Mouse (Mus musculus): Measurements from ENCODE around the gene Gm12216. TPM values are rescaled to one million over a fixed set of nuclear protein-coding genes. Genes with fewer than 3 reads are reported as not detected.

The Gm12216 gene
- polyA plus RNA-seq, 1 experiment: 1.6 TPM

DNA sequence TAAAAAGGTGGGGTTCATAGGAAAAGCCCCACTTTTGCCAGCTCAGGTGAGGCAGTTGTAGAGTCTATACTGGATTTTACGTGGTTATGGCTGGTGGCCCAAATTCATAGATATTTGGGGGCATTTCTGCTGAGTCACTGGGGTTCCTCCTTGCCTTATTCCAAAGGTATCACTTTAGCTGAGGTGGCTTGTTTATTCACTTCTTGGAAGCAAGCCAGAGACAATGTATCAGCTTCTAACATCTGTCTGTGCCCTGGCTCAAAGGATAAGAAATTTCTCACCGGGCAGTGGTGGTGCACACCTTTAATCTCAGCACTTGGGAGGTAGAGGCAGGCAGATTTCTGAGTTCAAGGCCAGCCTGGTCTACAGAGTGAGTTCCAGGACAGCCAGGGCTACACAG is 79.2 kb downstream of the Gm12216 start:
- Histone ChIP-seq H3K4me3 (no peak overlapping the region), H3K79me2 (ENCODE audit: control insufficient read depth, insufficient read depth) (no peaks in the 10 kb centered on the region), H3K4me2 (ENCODE audit: low read depth) (no peak overlapping the region), H3K27me3 (ENCODE audit: control insufficient read depth, insufficient read depth, insufficient read length) (no peaks in the 10 kb centered on the region), H3K36me3 (ENCODE audit: control insufficient read depth, insufficient read depth) (peaks cover 36% of the 10 kb centered on the region), H3ac (ENCODE audit: control insufficient read depth, insufficient read length) (no peak overlapping the region)
- TF ChIP-seq CEBPB (IDR thresholded peaks at IDR 0.05; ENCODE audit: insufficient read depth, poor library complexity, severe bottlenecking) (no peak), TCF3 (IDR thresholded peaks at IDR 0.05; ENCODE audit: insufficient read length, low read depth) (no peak), USF1 (IDR thresholded peaks at IDR 0.05; ENCODE audit: low read depth) (no peak), E2F4 (IDR thresholded peaks at IDR 0.05; ENCODE audit: insufficient read depth) (no peak)

DNA sequence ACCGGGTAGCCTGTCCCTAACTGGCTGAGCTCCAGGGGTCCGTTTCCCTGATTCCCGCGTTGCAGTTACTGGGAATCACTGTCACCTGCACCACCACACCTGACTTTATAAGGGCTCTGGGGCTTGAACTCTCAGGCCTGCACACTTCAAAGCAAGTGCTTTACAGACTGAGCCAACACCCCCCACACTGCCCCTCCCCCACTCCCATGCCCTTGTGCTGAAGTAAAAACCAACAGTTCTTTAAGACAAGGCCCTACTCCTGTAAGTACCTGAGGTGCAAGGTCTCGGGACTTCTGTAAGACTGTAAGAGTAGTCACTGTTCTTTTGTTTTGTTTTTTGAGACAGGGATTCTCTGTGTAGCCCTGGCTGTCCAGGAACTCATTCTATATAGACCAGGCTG is 80.6 kb downstream of the Gm12216 start:
- TF ChIP-seq E2F4 (IDR thresholded peaks at IDR 0.05; ENCODE audit: insufficient read depth) (no peak), MYOG (IDR thresholded peaks at IDR 0.05; ENCODE audit: control insufficient read depth in 1 of 3, insufficient read depth in 1 of 3, insufficient read length in 2 of 3, low read depth in 2 of 3) (no peak), POLR2A (IDR thresholded peaks at IDR 0.05; ENCODE audit: insufficient read length, low read depth) (no peak), USF1 (IDR thresholded peaks at IDR 0.05; ENCODE audit: low read depth) (no peak), TCF3 (IDR thresholded peaks at IDR 0.05; ENCODE audit: insufficient read length, low read depth) (no peak), REST (IDR thresholded peaks at IDR 0.05; ENCODE audit: insufficient read depth, insufficient read length) (no peak), POLR2AphosphoS2 (IDR thresholded peaks at IDR 0.05; ENCODE audit: insufficient read length, low read depth) (no peak)
- H3K4me3 ChIP-seq: no peak overlapping the region
- H3K4me2 ChIP-seq (ENCODE audit: low read depth): no peak overlapping the region
- H3K79me2 ChIP-seq (ENCODE audit: control insufficient read depth, insufficient read depth): no peaks in the 10 kb centered on the region
- H3ac ChIP-seq (ENCODE audit: control insufficient read depth, insufficient read length): no peak overlapping the region
- H3K36me3 ChIP-seq (ENCODE audit: control insufficient read depth, insufficient read depth): peaks cover 47% of the 10 kb centered on the region
- H3K27me3 ChIP-seq (ENCODE audit: control insufficient read depth, insufficient read depth, insufficient read length): no peaks in the 10 kb centered on the region

DNA sequence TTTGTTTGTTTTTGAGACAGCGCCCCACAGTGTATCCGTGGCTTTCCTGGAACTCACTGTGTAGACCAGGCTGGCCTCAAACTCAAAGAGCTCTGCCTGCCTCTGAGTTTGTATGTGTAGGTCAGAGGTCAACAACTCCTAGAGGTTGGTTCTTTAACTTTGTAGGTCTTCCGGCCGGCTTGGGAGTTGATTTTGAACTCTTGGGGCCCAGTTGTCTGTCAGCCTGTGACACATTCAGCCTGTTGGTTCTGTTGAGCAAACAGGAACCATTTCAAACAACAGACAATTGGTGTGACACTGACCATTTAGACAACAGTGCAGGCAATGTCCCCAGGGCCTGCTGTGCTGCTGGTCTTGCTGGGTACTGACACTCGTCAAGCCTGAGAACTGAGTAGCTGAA is 81.3 kb downstream of the Gm12216 start:
- Histone ChIP-seq H3ac (ENCODE audit: control insufficient read depth, insufficient read length) (no peak overlapping the region), H3K27me3 (ENCODE audit: control insufficient read depth, insufficient read depth, insufficient read length) (no peaks in the 10 kb centered on the region), H3K79me2 (ENCODE audit: control insufficient read depth, insufficient read depth) (peaks cover 5% of the 10 kb centered on the region), H3K36me3 (ENCODE audit: control insufficient read depth, insufficient read depth) (peaks cover 52% of the 10 kb centered on the region), H3K4me3 (no peak overlapping the region), H3K4me2 (ENCODE audit: low read depth) (no peak overlapping the region)
- TF ChIP-seq E2F4 (IDR thresholded peaks at IDR 0.05; ENCODE audit: insufficient read depth): no peak
- no peak for TF ChIP-seq POLR2AphosphoS2 (IDR thresholded peaks at IDR 0.05; ENCODE audit: insufficient read length, low read depth)
- no peak for TF ChIP-seq REST (IDR thresholded peaks at IDR 0.05; ENCODE audit: insufficient read depth, insufficient read length)
- TF ChIP-seq MYOD1 (IDR thresholded peaks at IDR 0.05; ENCODE audit: control insufficient read depth in 1 of 3, insufficient read length in 2 of 3, low read depth in 2 of 3): no peak
- TF ChIP-seq MYOG (IDR thresholded peaks at IDR 0.05; ENCODE audit: control insufficient read depth in 1 of 3, insufficient read depth in 1 of 3, insufficient read length in 2 of 3, low read depth in 2 of 3): no peak
- TF ChIP-seq MAX (IDR thresholded peaks at IDR 0.05; ENCODE audit: low read depth): no peak
- no peak for TF ChIP-seq SRF (IDR thresholded peaks at IDR 0.05; ENCODE audit: control insufficient read depth, insufficient read length, low read depth)
- TF ChIP-seq TCF3 (IDR thresholded peaks at IDR 0.05; ENCODE audit: insufficient read length, low read depth): no peak
- TF ChIP-seq TCF12 (IDR thresholded peaks at IDR 0.05; ENCODE audit: insufficient read depth, poor library complexity, severe bottlenecking): no peak
- TF ChIP-seq USF1 (IDR thresholded peaks at IDR 0.05; ENCODE audit: low read depth): no peak
- no peak for TF ChIP-seq CEBPB (IDR thresholded peaks at IDR 0.05; ENCODE audit: insufficient read depth, poor library complexity, severe bottlenecking)
- no peak for TF ChIP-seq POLR2A (IDR thresholded peaks at IDR 0.05; ENCODE audit: insufficient read length, low read depth)

DNA sequence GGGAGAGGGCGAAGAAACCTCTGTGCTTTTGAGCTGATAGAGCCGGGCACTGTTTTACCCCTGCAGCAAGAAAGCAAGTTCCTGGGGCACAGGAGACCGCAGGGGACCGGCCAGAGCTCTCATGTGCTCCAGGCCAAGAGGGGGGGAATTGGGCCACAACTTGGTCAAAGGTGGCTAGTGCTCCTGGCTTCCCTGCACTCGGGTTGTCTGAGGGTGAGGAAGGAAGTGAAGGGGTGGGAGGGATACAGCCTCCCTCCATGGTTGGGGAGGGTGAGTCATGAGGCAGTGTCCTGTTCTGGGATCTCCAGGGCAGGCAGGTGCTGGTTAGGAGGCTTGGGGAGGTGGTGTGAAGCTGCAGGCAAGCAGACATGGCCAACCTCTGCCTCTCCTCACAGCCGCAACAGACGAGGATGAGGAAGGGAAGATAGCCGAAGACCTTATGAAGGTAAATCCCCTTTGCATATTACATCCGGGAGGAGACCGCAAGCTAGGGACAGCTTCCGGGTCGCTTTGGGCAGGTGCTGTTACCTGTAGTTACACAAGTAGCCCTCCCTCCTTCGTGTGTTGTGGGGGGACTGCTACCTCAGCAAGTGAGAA is 84.3 kb downstream of the Gm12216 start:
- Histone ChIP-seq H3ac (ENCODE audit: control insufficient read depth, insufficient read length) (no peak overlapping the region), H3K4me3 (no peak overlapping the region), H3K36me3 (ENCODE audit: control insufficient read depth, insufficient read depth) (peaks cover 52% of the 10 kb centered on the region), H3K79me2 (ENCODE audit: control insufficient read depth, insufficient read depth) (peaks cover 29% of the 10 kb centered on the region), H3K4me2 (ENCODE audit: low read depth) (no peak overlapping the region), H3K27me3 (ENCODE audit: control insufficient read depth, insufficient read depth, insufficient read length) (no peaks in the 10 kb centered on the region)
- TF ChIP-seq MAX (IDR thresholded peaks at IDR 0.05; ENCODE audit: low read depth): no peak

DNA sequence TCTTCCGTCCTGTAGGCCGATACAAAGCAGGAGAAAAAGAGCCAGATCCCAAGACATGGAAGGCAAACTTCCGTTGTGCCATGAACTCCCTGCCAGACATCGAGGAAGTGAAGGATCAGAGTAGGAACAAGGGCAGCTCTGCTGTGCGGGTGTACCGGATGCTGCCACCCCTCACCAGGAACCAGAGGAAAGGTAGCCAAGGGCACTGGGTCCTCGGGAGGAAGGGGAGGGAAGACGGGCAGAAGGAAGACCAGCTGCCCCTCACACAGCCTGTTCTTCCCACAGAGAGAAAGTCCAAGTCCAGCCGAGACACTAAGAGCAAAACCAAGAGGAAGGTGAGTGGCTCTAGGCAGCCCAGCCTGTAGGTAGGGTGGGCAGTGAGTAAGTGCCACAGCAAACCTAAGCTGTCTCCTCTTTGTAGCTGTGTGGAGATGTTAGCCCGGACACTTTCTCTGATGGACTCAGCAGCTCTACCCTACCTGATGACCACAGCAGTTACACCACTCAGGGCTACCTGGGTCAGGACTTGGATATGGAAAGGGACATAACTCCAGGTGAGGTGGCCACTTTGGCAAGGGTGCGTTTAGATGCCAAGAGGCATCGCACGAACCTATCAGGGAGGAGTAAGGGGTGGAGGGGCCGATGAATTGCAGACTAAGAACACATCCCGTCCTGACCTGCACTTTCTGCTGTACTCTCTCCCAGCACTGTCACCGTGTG is 85.3 kb downstream of the Gm12216 start:
- no peak for TF ChIP-seq MAX (IDR thresholded peaks at IDR 0.05; ENCODE audit: low read depth)
- TF ChIP-seq TCF3 (IDR thresholded peaks at IDR 0.05; ENCODE audit: insufficient read length, low read depth): no peak
- no peak for TF ChIP-seq REST (IDR thresholded peaks at IDR 0.05; ENCODE audit: insufficient read depth, insufficient read length)
- TF ChIP-seq E2F4 (IDR thresholded peaks at IDR 0.05; ENCODE audit: insufficient read depth): no peak
- TF ChIP-seq TCF12 (IDR thresholded peaks at IDR 0.05; ENCODE audit: insufficient read depth, poor library complexity, severe bottlenecking): no peak
- TF ChIP-seq USF1 (IDR thresholded peaks at IDR 0.05; ENCODE audit: low read depth): no peak
- TF ChIP-seq MYOG (IDR thresholded peaks at IDR 0.05; ENCODE audit: control insufficient read depth in 1 of 3, insufficient read depth in 1 of 3, insufficient read length in 2 of 3, low read depth in 2 of 3): no peak
- TF ChIP-seq MYOD1 (IDR thresholded peaks at IDR 0.05; ENCODE audit: control insufficient read depth in 1 of 3, insufficient read length in 2 of 3, low read depth in 2 of 3): no peak
- TF ChIP-seq CEBPB (IDR thresholded peaks at IDR 0.05; ENCODE audit: insufficient read depth, poor library complexity, severe bottlenecking): no peak
- Histone ChIP-seq H3K79me2 (ENCODE audit: control insufficient read depth, insufficient read depth) (peaks cover 29% of the 10 kb centered on the region), H3K4me3 (no peak overlapping the region), H3ac (ENCODE audit: control insufficient read depth, insufficient read length) (no peak overlapping the region), H3K4me2 (ENCODE audit: low read depth) (no peak overlapping the region), H3K36me3 (ENCODE audit: control insufficient read depth, insufficient read depth) (peaks cover 44% of the 10 kb centered on the region), H3K27me3 (ENCODE audit: control insufficient read depth, insufficient read depth, insufficient read length) (no peaks in the 10 kb centered on the region)

Measured in myocyte (in vitro differentiated cells).